Mouse (Mus musculus) small intestine, adult 2 months (tissue): ENCODE data around the gene Cldn16.

ENCODE experiments used
- CTCF ChIP-seq: fragments of 200-500 bp; IDR thresholded peaks from 2 replicates; pipeline ENCODE4 v1.5.1; 2012; ENCODE audit warnings: low read depth, mild to moderate bottlenecking, control low read depth, inconsistent platforms, low read length, moderate library complexity, mixed read lengths; ENCODE audit not compliant: insufficient replicate concordance, insufficient read length; ENCODE audit errors: extremely low read depth
- POLR2A ChIP-seq: fragments of 200-500 bp; IDR thresholded peaks from 2 replicates; pipeline ENCODE4 v1.6.1; 2012; ENCODE audit warnings: low read depth, mild to moderate bottlenecking, control low read depth, inconsistent platforms, low read length, moderate library complexity

DNA sequence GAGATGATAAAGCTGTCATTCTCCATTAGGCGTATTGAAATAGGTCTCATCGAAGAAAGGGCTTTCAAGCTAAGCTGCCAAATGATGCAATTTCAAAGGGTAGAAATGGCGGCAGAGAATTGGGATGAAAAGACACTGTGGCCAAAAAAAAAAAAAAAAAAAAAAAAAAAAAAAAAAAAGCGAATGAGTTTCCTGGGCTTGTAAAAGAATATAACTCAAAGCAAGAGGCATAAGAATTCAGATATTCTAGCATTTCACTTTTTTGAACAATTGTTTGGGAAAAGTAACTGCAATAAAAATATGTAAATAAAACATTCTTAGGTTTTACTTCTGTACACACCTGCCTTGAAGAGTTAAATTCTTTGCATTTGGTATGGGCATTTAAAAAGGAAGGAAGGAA, 3.6 kb downstream of the Cldn16 start:
- TF ChIP-seq CTCF (no peak), POLR2A (no peak)
